Mouse (Mus musculus) monocyte, adult 2 months (primary cell): ENCODE data around the gene Zp3.
A peak's percentile ranks its signal among the peaks of the same experiment; 100 is the strongest.

Source experiments
- DNase-seq, 2 experiments: peaks; one replicate each; pipeline ENCODE4 v3.0.0; 2022; ENCODE audit warnings: low spot score in 2 of 2, low read depth in 1 of 2

The Zp3 gene

GRCm38 (mm10) chr5:135960909-135961635 lies 18.8 kb upstream of the Zp3 start:
- no peak for DNase-seq

GRCm38 (mm10) chr5:135962125-135962491 lies 17.8 kb upstream of the Zp3 start:
- DNase-seq, result no peak

GRCm38 (mm10) chr5:135962492-135963279 lies 17.2 kb upstream of the Zp3 start:
- peak; percentile 96 to 99 for DNase-seq

- DNase-seq, result no peak
Observed at GRCm38 (mm10) chr5:135963280-135963627, 16.6 kb upstream of the Zp3 start.

GRCm38 (mm10) chr5:135965501-135965930 lies 14.4 kb upstream of the Zp3 start:
- no peak for DNase-seq

- no peak for DNase-seq
Observed at GRCm38 (mm10) chr5:135966866-135967265, 13.0 kb upstream of the Zp3 start.

GRCm38 (mm10) chr5:135968781-135969180 lies 11.1 kb upstream of the Zp3 start:
- peak in 1 of 2 experiments; percentile 53 for DNase-seq

GRCm38 (mm10) chr5:135970247-135970646 lies 9.7 kb upstream of the Zp3 start:
- no peak for DNase-seq

- DNase-seq, result no peak
Observed at GRCm38 (mm10) chr5:135971876-135972275, 8.0 kb upstream of the Zp3 start.

GRCm38 (mm10) chr5:135974365-135974764 lies 5.5 kb upstream of the Zp3 start, which contains the start of gene Ssc4d:
TSS of gene Ssc4d (minus strand) at chr5:135974531.
- no peak for DNase-seq

- DNase-seq, result no peak
Observed at GRCm38 (mm10) chr5:135975893-135976668, 3.8 kb upstream of the Zp3 start.

GRCm38 (mm10) chr5:135979381-135979780 lies 518 bp upstream of the Zp3 start:
- DNase-seq, result no peak

- DNase-seq, result peak in 1 of 2 experiments; percentile 14
Observed at GRCm38 (mm10) chr5:135982398-135982797, 2.5 kb downstream of the Zp3 start.

GRCm38 (mm10) chr5:135984546-135985044 lies 4.7 kb downstream of the Zp3 start:
- no peak for DNase-seq

- no peak for DNase-seq
Observed at GRCm38 (mm10) chr5:135987248-135987647, 7.3 kb downstream of the Zp3 start.

- DNase-seq, result peak in 1 of 2 experiments; percentile 26
Observed at GRCm38 (mm10) chr5:135990601-135991000, 10.7 kb downstream of the Zp3 start.

- DNase-seq, result no peak
Observed at GRCm38 (mm10) chr5:135993381-135993965, 13.6 kb downstream of the Zp3 start.

- DNase-seq, result no peak
Observed at GRCm38 (mm10) chr5:135994335-135994724, 14.4 kb downstream of the Zp3 start.

- peak; percentile 45 to 79 for DNase-seq
Observed at GRCm38 (mm10) chr5:135994725-135995687, 15.1 kb downstream of the Zp3 start, which contains the start of gene Dtx2. TSS of gene Dtx2 (plus strand) at chr5:135994800.

GRCm38 (mm10) chr5:135996162-135996561 lies 16.3 kb downstream of the Zp3 start:
- no peak for DNase-seq
